Mouse (Mus musculus) liver, adult 2 months (tissue): ENCODE measurements around the gene Csnk1g2. TPM values are rescaled to one million over a fixed set of nuclear protein-coding genes. Genes with fewer than 3 reads are reported as not detected.

Experiments used
- DNase-seq: peaks from one replicate; pipeline ENCODE4 v3.0.0-alpha.2; 2011; ENCODE audit warnings: low read depth, low spot score; ENCODE audit errors: extremely low read depth
- H3K27ac ChIP-seq: fragments of 200-500 bp; replicated peaks from 2 replicates; pipeline ENCODE4 v1.5.1; 2012; ENCODE audit warnings: low read depth, mild to moderate bottlenecking, control low read depth, inconsistent platforms, low read length; ENCODE audit not compliant: insufficient read depth
- H3K27me3 ChIP-seq: fragments of 200-500 bp; 2 replicates; pipeline ENCODE4 v1.6.1; 2012; ENCODE audit warnings: mild to moderate bottlenecking, moderate library complexity, low read length, inconsistent platforms; ENCODE audit not compliant: control insufficient read depth, insufficient read depth
- H3K36me3 ChIP-seq: fragments of 200-500 bp; 2 replicates; pipeline ENCODE4 v1.6.1; 2012; ENCODE audit warnings: low read length, inconsistent platforms; ENCODE audit not compliant: control insufficient read depth, insufficient read depth
- H3K4me1 ChIP-seq: fragments of 200-500 bp; 2 replicates; pipeline ENCODE4 v1.6.1; 2011; ENCODE audit warnings: low read length; ENCODE audit not compliant: control insufficient read depth, insufficient read depth
- H3K4me3 ChIP-seq: fragments of 200-500 bp; 2 replicates; pipeline ENCODE4 v1.5.1; 2011; ENCODE audit warnings: low read depth, mild to moderate bottlenecking, control low read depth, low read length, moderate library complexity; ENCODE audit not compliant: insufficient read depth
- H3K79me2 ChIP-seq: fragments of 200-500 bp; 2 replicates; pipeline ENCODE4 v1.6.1; 2012; ENCODE audit warnings: inconsistent platforms, mild to moderate bottlenecking, low read length, moderate library complexity; ENCODE audit not compliant: control insufficient read depth, insufficient read depth
- H3K9ac ChIP-seq: fragments of 200-500 bp; 2 replicates; pipeline ENCODE4 v1.6.1; 2012; ENCODE audit warnings: low read depth, mild to moderate bottlenecking, control low read depth, inconsistent platforms, low read length
- CTCF ChIP-seq: fragments of 200-500 bp; IDR thresholded peaks from 2 replicates; pipeline ENCODE4 v1.5.1; 2011; ENCODE audit warnings: low read depth, low read length, control low read depth
- POLR2A ChIP-seq: fragments of 200-500 bp; IDR thresholded peaks from 2 replicates; pipeline ENCODE4 v1.6.1; 2011; ENCODE audit warnings: low read length, control low read depth; ENCODE audit not compliant: insufficient read depth; ENCODE audit errors: extremely low read depth
- WGBS: fragments of 180-500 bp; shearing (Covaris S2); methylation state at CpG from one replicate; pipeline ENCODE4 v1.1.7; 2018; 5-methylcytosine and 5-hydroxymethylcytosine counted together
- polyA plus RNA-seq: library from polyadenylated mRNA; depleted of rRNA; stranded (reverse); fragments of >200 nt; gene quantifications from 2 replicates; pipeline ENCODE4 v1.2.3, GENCODE M21; 2012; rRNA removed
- total RNA-seq: library from RNA; depleted of rRNA; stranded (reverse); fragments of >200 nt; gene quantifications from 2 replicates; pipeline ENCODE4 v1.2.3, GENCODE M21; 2014; rRNA removed

The Csnk1g2 gene
- total RNA-seq, result 54.4 and 56.1 TPM in 2 replicates
- 110 and 123 TPM in 2 replicates for polyA plus RNA-seq

DNA sequence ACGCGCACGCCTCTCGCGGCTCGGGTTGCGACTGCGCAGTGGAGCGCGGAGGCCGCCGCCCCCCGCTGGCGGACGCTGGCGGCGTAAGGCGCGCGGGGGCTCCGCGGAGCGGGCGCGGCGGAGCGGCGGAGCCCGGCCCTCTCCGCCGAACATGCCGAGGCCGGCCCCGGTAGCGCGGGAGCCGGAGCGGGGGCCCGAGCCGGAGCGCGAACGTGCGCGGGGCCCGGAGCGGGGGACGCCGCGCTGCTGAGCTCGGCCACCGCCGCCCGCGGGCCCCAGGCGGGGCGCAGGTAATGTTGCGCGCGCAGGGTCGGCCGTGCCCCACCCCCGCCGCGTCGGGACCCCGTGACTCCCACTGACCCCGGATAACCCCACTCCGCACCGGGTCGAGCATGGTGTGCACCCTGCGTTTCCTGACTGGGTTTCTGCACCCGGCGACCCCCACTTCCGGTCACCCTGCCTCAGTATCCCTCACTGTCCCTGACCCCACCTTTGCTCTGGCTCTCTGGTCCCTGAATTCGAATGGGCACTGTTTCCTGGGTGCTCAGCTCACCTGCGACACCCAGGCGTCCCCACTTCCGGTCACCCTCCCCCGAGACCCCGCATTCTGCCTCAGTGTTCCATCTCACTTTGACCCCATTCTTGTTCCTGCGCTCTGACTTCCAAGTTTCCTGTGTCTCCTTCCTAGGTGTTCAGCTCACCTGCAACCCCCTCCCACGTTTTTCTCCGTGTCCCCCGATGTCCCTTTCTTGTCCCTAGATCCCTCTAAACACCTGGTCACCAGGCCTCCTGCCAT is at the start of gene Csnk1g2:
Gene Csnk1g2 (plus strand): TSS at position 178 of the 796 bp plus-strand sequence.
- Histone ChIP-seq H3K4me1 (peaks cover 35% of the 10 kb centered on the region), H3K27me3 (no peaks in the 10 kb centered on the region), H3K79me2 (peaks cover 46% of the 10 kb centered on the region), H3K27ac (peak within 1 kb of the TSS; percentile 80), H3K36me3 (no peaks in the 10 kb centered on the region), H3K4me3 (peak within 1 kb of the TSS; percentile 78), H3K9ac (peak within 1 kb of the TSS; percentile 88)
- WGBS, result under 1% methylated on average over 82 of the region's 85 CpGs
- no peak for DNase-seq
- 0 out of 2 replicates have a peak, but pooled peaks have one; percentile 58 for TF ChIP-seq POLR2A
- no peak for TF ChIP-seq CTCF

DNA sequence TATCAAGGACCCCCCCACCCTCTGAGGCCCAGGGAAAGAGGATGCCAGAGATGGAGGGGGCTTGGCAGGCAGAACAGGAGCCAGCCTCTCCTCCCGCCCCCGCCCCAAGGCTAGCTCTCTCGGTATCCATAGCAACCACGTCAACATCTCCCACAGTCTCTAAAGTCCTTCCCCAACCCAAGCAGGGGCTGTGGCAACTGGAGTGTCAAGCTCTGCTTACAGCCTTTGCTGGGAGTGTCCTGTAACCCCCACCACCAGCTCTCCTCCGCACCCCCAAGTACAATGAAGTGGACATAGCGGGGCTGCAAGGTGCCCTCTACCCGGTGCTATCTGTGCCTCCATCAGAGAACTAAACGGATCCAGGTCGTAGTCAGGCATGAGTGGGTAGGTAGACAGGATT is 48.7 kb upstream of the Csnk1g2 start:
- Histone ChIP-seq H3K4me3 (no peak overlapping the region), H3K27me3 (no peaks in the 10 kb centered on the region), H3K79me2 (peaks cover 22% of the 10 kb centered on the region), H3K4me1 (peaks cover 7% of the 10 kb centered on the region), H3K27ac (no peak overlapping the region), H3K36me3 (no peaks in the 10 kb centered on the region), H3K9ac (no peak overlapping the region)
- no peak for DNase-seq
- WGBS, result 88% methylated on average over 9 of the region's 9 CpGs
- no peak for TF ChIP-seq POLR2A
- no peak for TF ChIP-seq CTCF

DNA sequence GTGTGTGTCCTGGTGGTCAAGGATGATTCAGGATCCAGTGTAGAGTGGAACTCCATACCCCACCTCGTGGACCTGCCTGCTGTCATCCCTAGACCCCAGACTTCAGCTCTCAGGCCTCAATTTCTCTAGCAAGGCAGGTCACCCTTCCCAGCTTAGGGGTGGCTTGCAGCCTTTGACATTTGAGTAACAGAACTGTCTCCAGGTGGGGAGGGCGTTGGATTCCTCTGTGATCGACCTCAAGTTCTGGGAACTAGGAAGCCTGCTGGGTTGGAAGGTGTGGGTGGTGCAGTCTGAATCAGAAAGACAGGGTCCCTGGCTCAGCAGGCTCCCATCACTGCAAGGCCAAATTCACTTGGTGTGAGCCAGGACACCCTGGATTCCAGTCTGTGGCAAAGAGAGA is 47.7 kb upstream of the Csnk1g2 start:
- H3K4me3 ChIP-seq, result no peak overlapping the region
- 79% methylated on average over 3 of the region's 3 CpGs for WGBS
- H3K36me3 ChIP-seq, result no peaks in the 10 kb centered on the region
- DNase-seq, result no peak
- TF ChIP-seq POLR2A (no peak), CTCF (no peak)
- H3K27me3 ChIP-seq, result no peaks in the 10 kb centered on the region
- no peak overlapping the region for H3K27ac ChIP-seq
- no peak overlapping the region for H3K9ac ChIP-seq
- H3K79me2 ChIP-seq, result peaks cover 22% of the 10 kb centered on the region
- peaks cover 9% of the 10 kb centered on the region for H3K4me1 ChIP-seq

DNA sequence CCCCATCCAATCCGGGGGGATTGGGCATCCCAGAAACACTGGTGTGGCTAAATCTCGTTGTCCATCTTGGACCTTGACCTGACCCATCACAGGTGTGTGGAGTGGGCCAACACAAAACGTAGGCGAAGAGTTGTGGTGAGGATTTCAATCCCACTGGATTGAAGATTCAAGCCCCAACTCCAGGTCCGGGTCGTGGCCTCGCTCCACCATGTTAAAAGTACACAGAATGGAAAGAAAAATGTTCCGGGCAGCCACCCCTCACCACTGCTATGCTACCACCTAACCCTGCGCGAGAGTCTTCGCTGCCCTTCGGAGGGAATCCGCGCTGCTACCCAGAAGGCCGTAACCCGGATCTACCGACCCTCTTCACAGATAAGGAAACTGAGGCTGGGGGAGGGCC is 46.7 kb upstream of the Csnk1g2 start:
- TF ChIP-seq CTCF, result no peak
- TF ChIP-seq POLR2A, result no peak
- no peak for DNase-seq
- H3K27me3 ChIP-seq, result no peaks in the 10 kb centered on the region
- H3K79me2 ChIP-seq, result peaks cover 22% of the 10 kb centered on the region
- H3K4me1 ChIP-seq, result peaks cover 9% of the 10 kb centered on the region
- no peaks in the 10 kb centered on the region for H3K36me3 ChIP-seq
- H3K9ac ChIP-seq, result peak overlapping the region; percentile 66
- no peak overlapping the region for H3K27ac ChIP-seq
- 11% methylated on average over 17 of the region's 17 CpGs for WGBS
- peak overlapping the region; percentile 93 for H3K4me3 ChIP-seq

DNA sequence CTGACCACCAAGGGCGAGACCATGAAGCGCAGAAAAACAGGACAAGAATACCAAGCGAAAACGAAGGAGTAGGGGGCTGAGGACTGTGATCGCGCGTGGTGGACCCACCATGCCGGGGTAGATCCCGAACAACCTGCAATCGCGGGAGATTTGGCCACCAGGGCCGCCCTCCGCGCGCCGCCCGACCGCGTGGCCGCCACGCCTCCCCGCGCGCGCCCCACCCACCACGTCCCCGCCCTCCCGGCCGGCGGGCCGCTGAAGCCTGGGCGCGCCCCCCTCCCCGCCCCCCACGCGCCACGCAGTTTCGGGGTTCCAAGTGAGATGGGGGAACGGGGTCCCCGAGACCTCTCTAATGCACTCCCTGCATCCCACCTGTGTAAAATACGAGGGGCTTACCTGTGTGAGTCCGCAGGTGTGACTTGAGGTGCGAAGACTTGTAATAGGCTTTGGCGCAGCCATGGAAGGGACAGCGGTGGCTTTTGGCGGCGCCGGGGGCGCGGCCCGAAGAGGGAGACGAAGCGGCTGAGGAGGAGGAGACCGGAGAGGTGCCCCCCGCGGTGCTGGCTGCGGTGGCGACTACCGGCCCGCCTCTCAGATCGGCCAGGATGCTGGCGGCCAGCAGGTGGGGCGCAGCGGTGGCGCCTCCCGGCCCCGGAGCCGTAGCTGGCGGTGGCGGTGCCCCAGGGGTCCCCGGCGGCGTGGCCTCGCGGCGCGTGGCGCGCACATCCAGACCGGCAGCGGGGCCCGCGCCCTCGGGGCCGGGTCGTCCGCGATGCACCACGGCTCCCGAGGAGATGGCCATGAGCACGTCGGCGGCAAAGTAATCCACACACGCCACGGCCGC is 46.1 kb upstream of the Csnk1g2 start:
- TF ChIP-seq POLR2A (no peak), CTCF (no peak; the same call in 1 of the 2 replicates)
- DNase-seq, result no peak
- H3K27me3 ChIP-seq, result no peaks in the 10 kb centered on the region
- H3K4me3 ChIP-seq, result peak overlapping the region; percentile 93
- H3K36me3 ChIP-seq, result no peaks in the 10 kb centered on the region
- H3K9ac ChIP-seq, result peak overlapping the region; percentile 94
- H3K79me2 ChIP-seq, result peaks cover 19% of the 10 kb centered on the region
- under 1% methylated on average over 90 of the region's 96 CpGs for WGBS
- peak overlapping the region; percentile 60 for H3K27ac ChIP-seq
- peaks cover 9% of the 10 kb centered on the region for H3K4me1 ChIP-seq
